Mouse (Mus musculus) heart, adult 2 months (tissue): ENCODE results near the gene Ndc80.

Source experiments
- CTCF ChIP-seq: fragments of 200-600 bp; IDR thresholded peaks from 2 replicates; pipeline ENCODE4 v1.8.1; 2022; ENCODE audit warnings: antibody characterized with exemption, mild to moderate bottlenecking, moderate library complexity
- POLR2A ChIP-seq: fragments of 200-500 bp; IDR thresholded peaks from 2 replicates; pipeline ENCODE4 v1.6.1; 2011; ENCODE audit warnings: mild to moderate bottlenecking, low read depth, low read length, control low read depth; ENCODE audit not compliant: insufficient read depth

- no peak; the same call in 1 of the 2 replicates for TF ChIP-seq POLR2A
- TF ChIP-seq CTCF, result no peak
Observed at GRCm38 (mm10) chr17:71475705-71476089, 51.0 kb downstream of the Ndc80 start.
